ENCODE assay signal across 8 mouse cellular contexts in the genomic region with DNA sequence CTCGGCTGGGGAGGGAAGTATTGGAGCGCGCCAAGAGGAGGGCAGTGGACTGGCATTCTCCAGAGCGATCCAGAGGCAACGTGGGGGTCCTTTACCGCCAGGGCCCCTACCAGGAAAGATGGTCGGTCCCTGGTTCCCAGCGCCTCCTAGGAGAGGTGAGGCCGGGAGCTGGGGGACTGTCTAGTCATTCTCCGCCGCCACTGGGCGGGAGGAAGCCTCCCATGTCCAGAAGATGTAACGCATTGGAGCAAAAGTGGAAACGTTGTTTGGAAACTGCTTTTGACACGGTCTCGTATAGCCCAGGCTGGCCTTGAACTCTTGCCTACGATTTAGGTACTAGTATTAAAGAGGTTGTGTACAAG. TPM values are rescaled to one million over a fixed set of nuclear protein-coding genes. Genes with fewer than 3 reads are reported as not detected.
DNase-seq lines count a peak whose midpoint lies in the region; ATAC-seq and TF ChIP-seq lines count a peak whose summit lies in the region.

No protein-coding gene starts in this region.

- no peaks in the 10 kb centered on the region for H3K27me3 ChIP-seq in kidney, postnatal 0 days (ENCODE audit: insufficient read depth, low read length)
- H3K27me3 ChIP-seq in embryonic facial prominence, embryonic 10.5 days (replicated peaks; ENCODE audit: low read depth, poor library complexity, severe bottlenecking) = peaks cover 11% of the 10 kb centered on the region
- H3K27me3 ChIP-seq in limb, embryonic 10.5 days (ENCODE audit: low read depth, poor library complexity, severe bottlenecking) = 0 out of 2 replicates have a peak, but pooled peaks cover 6% of the 10 kb centered on the region
- H3K27me3 ChIP-seq in neural tube, embryonic 12.5 days (replicated peaks) = no peaks in the 10 kb centered on the region

- no peak for DNase-seq in kidney, postnatal 0 days (ENCODE audit: low spot score)
- no peak for DNase-seq in kidney, postnatal 10 days
- DNase-seq in embryonic facial prominence, embryonic 10.5 days (ENCODE audit: low spot score) = no peak
- no peak for DNase-seq in limb, embryonic 10.5 days (ENCODE audit: low spot score)
- DNase-seq in thymus, adult 18-20 months = no peak
- DNase-seq in gastrocnemius, postnatal 25 days = no peak
- DNase-seq in gastrocnemius, postnatal 14 days = no peak

- peak overlapping the region; percentile 76 for H3K4me2 ChIP-seq in kidney, postnatal 0 days (ENCODE audit: low read length)
- H3K4me2 ChIP-seq in neural tube, embryonic 12.5 days (replicated peaks) = peak overlapping the region; percentile 75

- peak overlapping the region; percentile 80 for H3K27ac ChIP-seq in kidney, postnatal 0 days
- H3K27ac ChIP-seq in embryonic facial prominence, embryonic 10.5 days (replicated peaks) = peak overlapping the region; percentile 94
- peak overlapping the region; percentile 93 for H3K27ac ChIP-seq in limb, embryonic 10.5 days
- H3K27ac ChIP-seq in neural tube, embryonic 12.5 days = no peak overlapping the region

- ATAC-seq in kidney, postnatal 0 days (replicated peaks; ENCODE audit: low FRiP score, low read depth) = no peak
- ATAC-seq in neural tube, embryonic 12.5 days (ENCODE audit: low FRiP score, low read depth) = peak; percentile 13

- 3% methylated on average over 17 of the region's 17 CpGs for WGBS in kidney, postnatal 0 days
- 2% methylated on average over 17 of the region's 17 CpGs for WGBS in embryonic facial prominence, embryonic 10.5 days
- 3% methylated on average over 17 of the region's 17 CpGs for WGBS in limb, embryonic 10.5 days
- 1% methylated on average over 17 of the region's 17 CpGs for WGBS in neural tube, embryonic 12.5 days

- no peaks in the 10 kb centered on the region for H3K9me3 ChIP-seq in kidney, postnatal 0 days (replicated peaks; ENCODE audit: low read length)
- no peaks in the 10 kb centered on the region for H3K9me3 ChIP-seq in embryonic facial prominence, embryonic 10.5 days
- H3K9me3 ChIP-seq in limb, embryonic 10.5 days (replicated peaks) = no peaks in the 10 kb centered on the region
- no peaks in the 10 kb centered on the region for H3K9me3 ChIP-seq in neural tube, embryonic 12.5 days

- H3K4me1 ChIP-seq in kidney, postnatal 0 days (replicated peaks; ENCODE audit: insufficient read depth, low read length) = peaks cover 8% of the 10 kb centered on the region; the same call in 1 of the 2 replicates
- H3K4me1 ChIP-seq in embryonic facial prominence, embryonic 10.5 days = peaks cover 13% of the 10 kb centered on the region
- H3K4me1 ChIP-seq in limb, embryonic 10.5 days = peaks cover 14% of the 10 kb centered on the region; the same call in 1 of the 2 replicates
- H3K4me1 ChIP-seq in neural tube, embryonic 12.5 days = 0 out of 2 replicates have a peak, but pooled peaks cover 4% of the 10 kb centered on the region

- 0 out of 2 replicates have a peak, but pooled peaks cover 1% of the 10 kb centered on the region for H3K36me3 ChIP-seq in kidney, postnatal 0 days (ENCODE audit: insufficient read depth, low read length)
- H3K36me3 ChIP-seq in embryonic facial prominence, embryonic 10.5 days (replicated peaks) = peaks cover 16% of the 10 kb centered on the region
- H3K36me3 ChIP-seq in limb, embryonic 10.5 days = peaks cover 17% of the 10 kb centered on the region
- peaks cover 7% of the 10 kb centered on the region; the same call in 1 of the 2 replicates for H3K36me3 ChIP-seq in neural tube, embryonic 12.5 days

- no peak for TF ChIP-seq CTCF in kidney, postnatal 0 days (IDR thresholded peaks at IDR 0.05; ENCODE audit: low read depth)

- peak overlapping the region; percentile 79 for H3K9ac ChIP-seq in kidney, postnatal 0 days (ENCODE audit: low read depth, low read length)
- peak overlapping the region; percentile 63 for H3K9ac ChIP-seq in neural tube, embryonic 12.5 days

- H3K4me3 ChIP-seq in kidney, postnatal 0 days (replicated peaks; ENCODE audit: low read depth, low read length) = peak overlapping the region; percentile 74
- H3K4me3 ChIP-seq in embryonic facial prominence, embryonic 10.5 days = peak overlapping the region; percentile 69
- H3K4me3 ChIP-seq in limb, embryonic 10.5 days = peak overlapping the region; percentile 76
- H3K4me3 ChIP-seq in neural tube, embryonic 12.5 days = peak overlapping the region; percentile 55

- intact Hi-C loops in gastrocnemius, postnatal 14 days (cut with DNase I; ENCODE audit: low total_unique reads) = no loop called here

RNA-seq across cellular contexts. Expression of a gene that starts 0.5 kb away (rescaled TPM):
- 33.1 and 33.6 TPM in 2 replicates for polyA plus RNA-seq in kidney, postnatal 0 days (2015; fragmentation: Nextera tagmentation; extraction: Ambion mirVana)
- polyA plus RNA-seq in embryonic facial prominence, embryonic 10.5 days (2016; fragmentation: Nextera tagmentation; extraction: Ambion mirVana) = 24.4 and 24.8 TPM in 2 replicates
- polyA plus RNA-seq in limb, embryonic 10.5 days (2016; fragmentation: Nextera tagmentation; extraction: Ambion mirVana) = 26.8 and 27.5 TPM in 2 replicates
- polyA plus RNA-seq in neural tube, embryonic 12.5 days (2016; fragmentation: Nextera tagmentation; extraction: Ambion mirVana) = 16.1 and 17.6 TPM in 2 replicates
- 1 to 10 TPM; 5.4 to 8.2 TPM for total RNA-seq in gastrocnemius, postnatal 25 days (2021)
- total RNA-seq in gastrocnemius, postnatal 14 days (2021) = 1 to 10 TPM; 6.5 to 7.4 TPM

RNA-seq across cellular contexts. Expression of a gene that starts 0.6 kb away (rescaled TPM):
- polyA plus RNA-seq in kidney, postnatal 0 days (2015; fragmentation: Nextera tagmentation; extraction: Ambion mirVana) = 40.3 and 42.2 TPM in 2 replicates
- polyA plus RNA-seq in embryonic facial prominence, embryonic 10.5 days (2016; fragmentation: Nextera tagmentation; extraction: Ambion mirVana) = 41.7 and 46.4 TPM in 2 replicates
- 41.4 and 53.5 TPM in 2 replicates for polyA plus RNA-seq in limb, embryonic 10.5 days (2016; fragmentation: Nextera tagmentation; extraction: Ambion mirVana)
- polyA plus RNA-seq in neural tube, embryonic 12.5 days (2016; fragmentation: Nextera tagmentation; extraction: Ambion mirVana) = 44.1 and 51.0 TPM in 2 replicates
- 1 to 10 TPM; 8.0 to 8.3 TPM for total RNA-seq in gastrocnemius, postnatal 25 days (2021)
- 10 to 100 TPM; 14.6 to 17.7 TPM for total RNA-seq in gastrocnemius, postnatal 14 days (2021)

RNA-seq across cellular contexts. Expression of a gene that starts 19.7 kb away (rescaled TPM):
- not detected in 2 replicates for polyA plus RNA-seq in kidney, postnatal 0 days (2015; fragmentation: Nextera tagmentation; extraction: Ambion mirVana)
- polyA plus RNA-seq in embryonic facial prominence, embryonic 10.5 days (2016; fragmentation: Nextera tagmentation; extraction: Ambion mirVana) = 0.17 TPM in 1 of 2 replicates, not detected in the other
- not detected in 2 replicates for polyA plus RNA-seq in limb, embryonic 10.5 days (2016; fragmentation: Nextera tagmentation; extraction: Ambion mirVana)
- polyA plus RNA-seq in neural tube, embryonic 12.5 days (2016; fragmentation: Nextera tagmentation; extraction: Ambion mirVana) = not detected in 2 replicates
- total RNA-seq in gastrocnemius, postnatal 25 days (2021) = not detected
- total RNA-seq in gastrocnemius, postnatal 14 days (2021) = not detected

RNA-seq across cellular contexts. Expression of a gene that starts 27.5 kb away (rescaled TPM):
- polyA plus RNA-seq in kidney, postnatal 0 days (2015; fragmentation: Nextera tagmentation; extraction: Ambion mirVana) = 0.61 and 0.68 TPM in 2 replicates
- not detected in 2 replicates for polyA plus RNA-seq in embryonic facial prominence, embryonic 10.5 days (2016; fragmentation: Nextera tagmentation; extraction: Ambion mirVana)
- 0.35 TPM in 1 of 2 replicates, not detected in the other for polyA plus RNA-seq in limb, embryonic 10.5 days (2016; fragmentation: Nextera tagmentation; extraction: Ambion mirVana)
- 0.31 TPM in 1 of 2 replicates, not detected in the other for polyA plus RNA-seq in neural tube, embryonic 12.5 days (2016; fragmentation: Nextera tagmentation; extraction: Ambion mirVana)
- total RNA-seq in gastrocnemius, postnatal 25 days (2021) = not detected
- total RNA-seq in gastrocnemius, postnatal 14 days (2021) = not detected

RNA-seq across cellular contexts. Expression of a gene that starts 48.7 kb away (rescaled TPM):
- 94.9 and 95.7 TPM in 2 replicates for polyA plus RNA-seq in kidney, postnatal 0 days (2015; fragmentation: Nextera tagmentation; extraction: Ambion mirVana)
- polyA plus RNA-seq in embryonic facial prominence, embryonic 10.5 days (2016; fragmentation: Nextera tagmentation; extraction: Ambion mirVana) = 26.2 and 27.5 TPM in 2 replicates
- polyA plus RNA-seq in limb, embryonic 10.5 days (2016; fragmentation: Nextera tagmentation; extraction: Ambion mirVana) = 17.3 and 18.0 TPM in 2 replicates
- polyA plus RNA-seq in neural tube, embryonic 12.5 days (2016; fragmentation: Nextera tagmentation; extraction: Ambion mirVana) = 68.4 and 74.2 TPM in 2 replicates
- 10 to 100 TPM; 24.5 to 25.9 TPM for total RNA-seq in gastrocnemius, postnatal 25 days (2021)
- 10 to 100 TPM; 25.2 to 26.2 TPM for total RNA-seq in gastrocnemius, postnatal 14 days (2021)
